Comparison of ENCODE assay signal across 26 mouse cellular contexts in genomic region chr2:76817796-76818195, GRCm38 (mm10).
DNase-seq lines count a peak whose midpoint lies in the region; ATAC-seq and TF ChIP-seq lines count a peak whose summit lies in the region.
"Had no signal": no experiment of that assay in that cellular context is flagged by ENCODE, and none has a peak within 500 bp of the region (broad histone marks: within the 10 kb centered on the region; RNA-seq: fewer than 3 reads in every experiment).

No protein-coding gene starts in this region.

- no peak overlapping the region for H3K4me3 ChIP-seq in forebrain, embryonic 11.5 days (ENCODE audit: low read depth, low read length)
- H3K4me3 ChIP-seq in forebrain, postnatal 0 days (ENCODE audit: low read depth, low read length) = no peak overlapping the region
- no peak overlapping the region for H3K4me3 ChIP-seq in midbrain, postnatal 0 days (ENCODE audit: low read depth, low read length)
- no peak overlapping the region for H3K4me3 ChIP-seq in midbrain, embryonic 13.5 days (replicated peaks)
- no peak overlapping the region for H3K4me3 ChIP-seq in heart, adult 2 months
- H3K4me3 ChIP-seq: embryonic facial prominence, embryonic 15.5 days; forebrain, embryonic 15.5 days; heart, embryonic 13.5 days; hindbrain, embryonic 15.5 days; intestine, embryonic 15.5 days; layer of hippocampus, adult 2 months; left cerebral cortex, adult 2 months; limb, embryonic 12.5 days; lung, embryonic 15.5 days; midbrain, embryonic 10.5 days; myocyte had no signal

- no peak for DNase-seq in forebrain, embryonic 11.5 days (ENCODE audit: low spot score)
- no peak for DNase-seq in forebrain, postnatal 0 days
- peak; percentile 42 for DNase-seq in midbrain, postnatal 0 days (ENCODE audit: low spot score)
- peak; percentile 88 for DNase-seq in R1 (ENCODE audit: low read depth, low spot score)
- peak; percentile 88 for DNase-seq in retina, postnatal 1 day
- DNase-seq in heart, adult 2 months = no peak
- DNase-seq: adrenal gland, postnatal 10 days; cerebellum, adult 11 months; cerebellum, adult 9-10 months; cerebellum, postnatal 36 days; heart, postnatal 10 days; kidney, adult 2 months; kidney, postnatal 36 days had no signal

- intact Hi-C loops in heart, adult 2 months (cut with DNase I) = no loop called here

- no peaks in the 10 kb centered on the region for H3K9me3 ChIP-seq in forebrain, embryonic 11.5 days (ENCODE audit: control insufficient read depth, low read length)
- H3K9me3 ChIP-seq in forebrain, postnatal 0 days (ENCODE audit: low read length) = no peaks in the 10 kb centered on the region
- no peaks in the 10 kb centered on the region for H3K9me3 ChIP-seq in midbrain, postnatal 0 days (ENCODE audit: low read length)
- H3K9me3 ChIP-seq in midbrain, embryonic 13.5 days = no peaks in the 10 kb centered on the region
- H3K9me3 ChIP-seq: embryonic facial prominence, embryonic 15.5 days; forebrain, embryonic 15.5 days; heart, embryonic 13.5 days; hindbrain, embryonic 15.5 days; intestine, embryonic 15.5 days; limb, embryonic 12.5 days; lung, embryonic 15.5 days; midbrain, embryonic 10.5 days had no signal

- TF ChIP-seq POLR2A in heart, adult 2 months (IDR thresholded peaks at IDR 0.05; ENCODE audit: insufficient read depth, low read depth, low read length) = no peak

- TF ChIP-seq CTCF in forebrain, postnatal 0 days (IDR thresholded peaks at IDR 0.05; ENCODE audit: low read depth) = no peak
- TF ChIP-seq CTCF in midbrain, postnatal 0 days (IDR thresholded peaks at IDR 0.05) = no peak
- no peak for TF ChIP-seq CTCF in heart, adult 2 months (IDR thresholded peaks at IDR 0.05)

- no peak for TF ChIP-seq EP300 in heart, adult 2 months (IDR thresholded peaks at IDR 0.05; ENCODE audit: insufficient read depth, low read depth, low read length)

- no peak overlapping the region for H3K4me2 ChIP-seq in forebrain, embryonic 11.5 days (ENCODE audit: low read depth, low read length, severe bottlenecking)
- no peak overlapping the region for H3K4me2 ChIP-seq in forebrain, postnatal 0 days (ENCODE audit: low read depth)
- no peak overlapping the region for H3K4me2 ChIP-seq in midbrain, postnatal 0 days (ENCODE audit: low read depth, low read length, poor library complexity, severe bottlenecking)
- H3K4me2 ChIP-seq in midbrain, embryonic 13.5 days (replicated peaks) = no peak overlapping the region
- H3K4me2 ChIP-seq: embryonic facial prominence, embryonic 15.5 days; forebrain, embryonic 15.5 days; heart, embryonic 13.5 days; hindbrain, embryonic 15.5 days; intestine, embryonic 15.5 days; limb, embryonic 12.5 days; lung, embryonic 15.5 days had no signal

- no peak overlapping the region for H3K27ac ChIP-seq in forebrain, embryonic 11.5 days (ENCODE audit: low read depth, low read length)
- H3K27ac ChIP-seq in forebrain, postnatal 0 days (ENCODE audit: low read depth, low read length) = no peak overlapping the region
- no peak overlapping the region for H3K27ac ChIP-seq in midbrain, postnatal 0 days (ENCODE audit: low read depth, low read length)
- no peak overlapping the region for H3K27ac ChIP-seq in midbrain, embryonic 13.5 days
- no peak overlapping the region for H3K27ac ChIP-seq in heart, adult 2 months
- H3K27ac ChIP-seq: embryonic facial prominence, embryonic 15.5 days; forebrain, embryonic 15.5 days; heart, embryonic 13.5 days; hindbrain, embryonic 15.5 days; intestine, embryonic 15.5 days; layer of hippocampus, adult 2 months; left cerebral cortex, adult 2 months; limb, embryonic 12.5 days; lung, embryonic 15.5 days; midbrain, embryonic 10.5 days had no signal

- no peaks in the 10 kb centered on the region for H3K79me2 ChIP-seq in heart, adult 2 months (replicated peaks; ENCODE audit: control insufficient read depth, insufficient read depth, low read length)

- H3K36me3 ChIP-seq in forebrain, embryonic 11.5 days (ENCODE audit: control insufficient read depth, insufficient read depth, low read length) = no peaks in the 10 kb centered on the region
- no peaks in the 10 kb centered on the region for H3K36me3 ChIP-seq in forebrain, postnatal 0 days (ENCODE audit: insufficient read depth)
- no peaks in the 10 kb centered on the region for H3K36me3 ChIP-seq in midbrain, postnatal 0 days (ENCODE audit: insufficient read depth, low read length)
- H3K36me3 ChIP-seq in midbrain, embryonic 13.5 days = no peaks in the 10 kb centered on the region
- H3K36me3 ChIP-seq in heart, adult 2 months (ENCODE audit: control insufficient read depth, insufficient read depth, low read length) = peaks cover 12% of the 10 kb centered on the region
- H3K36me3 ChIP-seq: embryonic facial prominence, embryonic 15.5 days; forebrain, embryonic 15.5 days; hindbrain, embryonic 15.5 days; intestine, embryonic 15.5 days; limb, embryonic 12.5 days; lung, embryonic 15.5 days; midbrain, embryonic 10.5 days had no signal

- no peaks in the 10 kb centered on the region for H3K27me3 ChIP-seq in forebrain, embryonic 11.5 days (ENCODE audit: control insufficient read depth, insufficient read depth, low read length)
- no peaks in the 10 kb centered on the region for H3K27me3 ChIP-seq in forebrain, postnatal 0 days (ENCODE audit: insufficient read depth, low read length)
- no peaks in the 10 kb centered on the region for H3K27me3 ChIP-seq in midbrain, postnatal 0 days (ENCODE audit: insufficient read depth, low read length)
- H3K27me3 ChIP-seq in midbrain, embryonic 13.5 days = no peaks in the 10 kb centered on the region
- H3K27me3 ChIP-seq in heart, adult 2 months (ENCODE audit: control insufficient read depth, insufficient read depth, low read length) = no peaks in the 10 kb centered on the region; the same call in 1 of the 2 replicates
- H3K27me3 ChIP-seq: embryonic facial prominence, embryonic 15.5 days; forebrain, embryonic 15.5 days; heart, embryonic 13.5 days; hindbrain, embryonic 15.5 days; intestine, embryonic 15.5 days; limb, embryonic 12.5 days; lung, embryonic 15.5 days had no signal

- no peaks in the 10 kb centered on the region for H3K4me1 ChIP-seq in forebrain, embryonic 11.5 days (replicated peaks; ENCODE audit: control insufficient read depth, insufficient read depth, low read length)
- no peaks in the 10 kb centered on the region for H3K4me1 ChIP-seq in forebrain, postnatal 0 days (ENCODE audit: insufficient read depth)
- H3K4me1 ChIP-seq in midbrain, postnatal 0 days (ENCODE audit: insufficient read depth, low read length) = no peaks in the 10 kb centered on the region
- no peaks in the 10 kb centered on the region for H3K4me1 ChIP-seq in midbrain, embryonic 13.5 days (replicated peaks)
- H3K4me1 ChIP-seq in heart, adult 2 months (ENCODE audit: control insufficient read depth, insufficient read depth, low read length) = no peaks in the 10 kb centered on the region
- H3K4me1 ChIP-seq: embryonic facial prominence, embryonic 15.5 days; forebrain, embryonic 15.5 days; heart, embryonic 13.5 days; hindbrain, embryonic 15.5 days; intestine, embryonic 15.5 days; limb, embryonic 12.5 days; lung, embryonic 15.5 days; midbrain, embryonic 10.5 days had no signal

- no peak overlapping the region for H3K9ac ChIP-seq in forebrain, embryonic 11.5 days (ENCODE audit: low read length)
- H3K9ac ChIP-seq in forebrain, postnatal 0 days = no peak overlapping the region
- H3K9ac ChIP-seq in midbrain, postnatal 0 days (replicated peaks; ENCODE audit: low read length, poor library complexity, severe bottlenecking) = no peak overlapping the region
- H3K9ac ChIP-seq in midbrain, embryonic 13.5 days (replicated peaks) = no peak overlapping the region
- H3K9ac ChIP-seq in heart, adult 2 months (ENCODE audit: low read depth, low read length) = no peak overlapping the region
- H3K9ac ChIP-seq: embryonic facial prominence, embryonic 15.5 days; forebrain, embryonic 15.5 days; heart, embryonic 13.5 days; hindbrain, embryonic 15.5 days; intestine, embryonic 15.5 days; limb, embryonic 12.5 days; lung, embryonic 15.5 days had no signal

- 0 out of 2 replicates have a peak, but pooled peaks have one; percentile 49 for ATAC-seq in forebrain, embryonic 11.5 days (replicated peaks; ENCODE audit: low FRiP score)
- no peak for ATAC-seq in forebrain, postnatal 0 days
- no peak for ATAC-seq in midbrain, postnatal 0 days (ENCODE audit: low FRiP score)
- no peak for ATAC-seq in midbrain, embryonic 13.5 days
- ATAC-seq: forebrain, embryonic 15.5 days; intestine, embryonic 15.5 days; midbrain, embryonic 16.5 days had no signal

- WGBS in forebrain, embryonic 11.5 days = 6% methylated on average over 2 of the region's 2 CpGs
- WGBS in forebrain, postnatal 0 days = 6% methylated on average over 2 of the region's 2 CpGs
- WGBS in midbrain, postnatal 0 days = 17% methylated on average over 2 of the region's 2 CpGs
- WGBS in midbrain, embryonic 13.5 days = 8% methylated on average over 2 of the region's 2 CpGs
- 71% methylated on average over 2 of the region's 2 CpGs for WGBS in heart, adult 2 months

Comparison
In these comparisons a context has a peak if more than half of its experiments do, and no peak if none do; other contexts are left out.
1. DNase-seq: peak in midbrain, postnatal 0 days (single experiment), R1 (single experiment) and retina, postnatal 1 day (single experiment); none in forebrain, embryonic 11.5 days (single experiment), forebrain, postnatal 0 days (single experiment) and heart, adult 2 months (0 of 2).